ENCODE assay signal across 11 mouse cellular contexts in genomic region chr6:83423400-83424052, GRCm38 (mm10). TPM values are rescaled to one million over a fixed set of nuclear protein-coding genes. Genes with fewer than 3 reads are reported as not detected.
DNase-seq lines count a peak whose midpoint lies in the region; ATAC-seq lines count a peak whose summit lies in the region.
"Had no signal": no experiment of that assay in that cellular context is flagged by ENCODE, and none has a peak within 500 bp of the region (broad histone marks: within the 10 kb centered on the region; RNA-seq: fewer than 3 reads in every experiment).

No protein-coding gene starts in this region.

- no peak for DNase-seq in kidney, adult 11 months
- DNase-seq in embryo, embryonic 10.5 days (ENCODE audit: low spot score) = peak; percentile 60
- no peak for DNase-seq in forebrain, embryonic 11.5 days (ENCODE audit: low spot score)
- DNase-seq in frontal cortex, postnatal 14 days (ENCODE audit: low spot score in 2 of 2) = no peak
- no peak for DNase-seq in frontal cortex, postnatal 25 days (ENCODE audit: low spot score in 2 of 2)
- DNase-seq in right cerebral cortex, postnatal 10 days (ENCODE audit: low spot score in 2 of 2) = no peak
- DNase-seq: layer of hippocampus, postnatal 36 days; right cerebral cortex, adult 18-20 months had no signal

- H3K27ac ChIP-seq in kidney, embryonic 16.5 days (ENCODE audit: low read length) = peak overlapping the region; percentile 70; the same call in 1 of the 2 replicates
- H3K27ac ChIP-seq in forebrain, embryonic 11.5 days (ENCODE audit: low read depth, low read length) = no peak overlapping the region
- peak overlapping the region; percentile 68 for H3K27ac ChIP-seq in limb, embryonic 15.5 days

- no peaks in the 10 kb centered on the region for H3K9me3 ChIP-seq in kidney, embryonic 16.5 days (ENCODE audit: low read length)
- H3K9me3 ChIP-seq in forebrain, embryonic 11.5 days (ENCODE audit: control insufficient read depth, low read length) = no peaks in the 10 kb centered on the region
- no peaks in the 10 kb centered on the region for H3K9me3 ChIP-seq in limb, embryonic 15.5 days
- H3K9me3 ChIP-seq: megakaryocyte, embryonic 14.5 days had no signal

- H3K9ac ChIP-seq in kidney, embryonic 16.5 days (replicated peaks; ENCODE audit: low read length) = no peak overlapping the region
- no peak overlapping the region for H3K9ac ChIP-seq in forebrain, embryonic 11.5 days (ENCODE audit: low read length)
- H3K9ac ChIP-seq in limb, embryonic 15.5 days = no peak overlapping the region

- 0 out of 2 replicates have a peak, but pooled peaks have one; percentile 14 for ATAC-seq in kidney, embryonic 16.5 days (ENCODE audit: low FRiP score, low TSS enrichment)
- peak; percentile 59 for ATAC-seq in forebrain, embryonic 11.5 days (replicated peaks; ENCODE audit: low FRiP score)
- ATAC-seq in limb, embryonic 15.5 days (ENCODE audit: insufficient number of reproducible peaks, low FRiP score, low TSS enrichment, low read depth) = no peak

- peaks cover 2% of the 10 kb centered on the region; the same call in 1 of the 2 replicates for H3K36me3 ChIP-seq in kidney, embryonic 16.5 days (ENCODE audit: insufficient read depth, low read length)
- H3K36me3 ChIP-seq in forebrain, embryonic 11.5 days (ENCODE audit: control insufficient read depth, insufficient read depth, low read length) = no peaks in the 10 kb centered on the region; the same call in 1 of the 2 replicates
- peaks cover 18% of the 10 kb centered on the region for H3K36me3 ChIP-seq in limb, embryonic 15.5 days

- no peaks in the 10 kb centered on the region for H3K27me3 ChIP-seq in kidney, embryonic 16.5 days (ENCODE audit: insufficient read depth, low read length)
- no peaks in the 10 kb centered on the region for H3K27me3 ChIP-seq in forebrain, embryonic 11.5 days (ENCODE audit: control insufficient read depth, insufficient read depth, low read length)
- H3K27me3 ChIP-seq in limb, embryonic 15.5 days = no peaks in the 10 kb centered on the region
- H3K27me3 ChIP-seq: megakaryocyte, embryonic 14.5 days had no signal

- no peak overlapping the region for H3K4me2 ChIP-seq in kidney, embryonic 16.5 days (replicated peaks; ENCODE audit: low read depth, low read length)
- H3K4me2 ChIP-seq in forebrain, embryonic 11.5 days (ENCODE audit: low read depth, low read length, severe bottlenecking) = no peak overlapping the region
- no peak overlapping the region for H3K4me2 ChIP-seq in limb, embryonic 15.5 days

- 61% methylated on average over 8 of the region's 8 CpGs for whole genome bisulfite sequencing in kidney, embryonic 16.5 days
- WGBS in forebrain, embryonic 11.5 days = 35% methylated on average over 8 of the region's 8 CpGs
- WGBS in limb, embryonic 15.5 days = 36% methylated on average over 8 of the region's 8 CpGs

- no peak overlapping the region for H3K4me3 ChIP-seq in kidney, embryonic 16.5 days (ENCODE audit: low read length)
- no peak overlapping the region for H3K4me3 ChIP-seq in forebrain, embryonic 11.5 days (ENCODE audit: low read depth, low read length)
- H3K4me3 ChIP-seq in limb, embryonic 15.5 days = no peak overlapping the region
- H3K4me3 ChIP-seq: megakaryocyte, embryonic 14.5 days had no signal

- peaks cover 42% of the 10 kb centered on the region for H3K4me1 ChIP-seq in kidney, embryonic 16.5 days (ENCODE audit: insufficient read depth, low read length)
- peaks cover 25% of the 10 kb centered on the region for H3K4me1 ChIP-seq in forebrain, embryonic 11.5 days (replicated peaks; ENCODE audit: control insufficient read depth, insufficient read depth, low read length)
- peaks cover 60% of the 10 kb centered on the region for H3K4me1 ChIP-seq in limb, embryonic 15.5 days

RNA-seq across cellular contexts. Expression of gene Tet3, which starts 35.4 kb away (rescaled TPM):
- polyA plus RNA-seq in kidney, embryonic 16.5 days (2015; fragmentation: Nextera tagmentation; extraction: Ambion mirVana) = 48.9 and 65.3 TPM in 2 replicates
- polyA plus RNA-seq in forebrain, embryonic 11.5 days (2014; fragmentation: Nextera tagmentation; extraction: Ambion mirVana) = 49.9 and 56.0 TPM in 2 replicates
- 57.1 and 59.5 TPM in 2 replicates for polyA plus RNA-seq in limb, embryonic 15.5 days (2015; fragmentation: Nextera tagmentation; extraction: Ambion mirVana)
